ENCODE assay signal across 8 mouse cellular contexts in genomic region chr3:135422856-135423607, GRCm38 (mm10). TPM values are rescaled to one million over a fixed set of nuclear protein-coding genes. Genes with fewer than 3 reads are reported as not detected.
DNase-seq lines count a peak whose midpoint lies in the region; ATAC-seq and TF ChIP-seq lines count a peak whose summit lies in the region.

No protein-coding gene starts in this region.

- no peaks in the 10 kb centered on the region for H3K27me3 ChIP-seq in hindbrain, embryonic 10.5 days (ENCODE audit: insufficient read depth, poor library complexity, severe bottlenecking)
- H3K27me3 ChIP-seq in lung, postnatal 0 days (replicated peaks; ENCODE audit: insufficient read depth, low read length): no peaks in the 10 kb centered on the region

- H3K4me3 ChIP-seq in hindbrain, embryonic 10.5 days: peak overlapping the region; percentile 76
- peak overlapping the region; percentile 84 for H3K4me3 ChIP-seq in lung, postnatal 0 days (ENCODE audit: low read depth, low read length)

- 0 out of 2 replicates have a peak, but pooled peaks cover 7% of the 10 kb centered on the region for H3K36me3 ChIP-seq in hindbrain, embryonic 10.5 days
- H3K36me3 ChIP-seq in lung, postnatal 0 days (ENCODE audit: insufficient read depth, low read length): no peaks in the 10 kb centered on the region

- DNase-seq in MEL-GATA-1-ER (ENCODE audit: extremely low read depth, low read depth): peak; percentile 63
- DNase-seq in cerebellum, adult 8-10 months: peak; percentile 90
- peak; percentile 82 for DNase-seq in forelimb bud, embryonic 11.5 days (ENCODE audit: low read depth, low spot score)
- DNase-seq in hindbrain, embryonic 10.5 days (ENCODE audit: low spot score): peak; percentile 88
- peak; percentile 84 to 91 for DNase-seq in layer of hippocampus, postnatal 10 days (ENCODE audit: low spot score in 2 of 2)
- DNase-seq in lung, postnatal 0 days (ENCODE audit: low spot score): peak; percentile 94
- peak; percentile 75 for DNase-seq in ovary, postnatal 10 days (ENCODE audit: low spot score)
- DNase-seq in thymus, postnatal 0 days (ENCODE audit: low spot score): peak; percentile 90

- peak overlapping the region; percentile 98 for H3K27ac ChIP-seq in hindbrain, embryonic 10.5 days
- H3K27ac ChIP-seq in lung, postnatal 0 days (ENCODE audit: low read length): peak overlapping the region; percentile 87

- no peak; the same call in 1 of the 2 replicates for TF ChIP-seq CTCF in lung, postnatal 0 days (IDR thresholded peaks at IDR 0.05)

- peak; percentile 98 for ATAC-seq in lung, postnatal 0 days

- no peaks in the 10 kb centered on the region for H3K9me3 ChIP-seq in hindbrain, embryonic 10.5 days
- no peaks in the 10 kb centered on the region for H3K9me3 ChIP-seq in lung, postnatal 0 days (ENCODE audit: low read length)

- H3K4me1 ChIP-seq in hindbrain, embryonic 10.5 days (replicated peaks): peaks cover 23% of the 10 kb centered on the region
- H3K4me1 ChIP-seq in lung, postnatal 0 days (ENCODE audit: insufficient read depth, low read depth, low read length): no peaks in the 10 kb centered on the region

- under 1% methylated on average over 103 of the region's 103 CpGs for WGBS in hindbrain, embryonic 10.5 days
- WGBS in lung, postnatal 0 days: under 1% methylated on average over 79 of the region's 103 CpGs

- H3K9ac ChIP-seq in lung, postnatal 0 days (replicated peaks; ENCODE audit: low read depth): peak overlapping the region; percentile 57

- peak overlapping the region; percentile 69 for H3K4me2 ChIP-seq in lung, postnatal 0 days (replicated peaks; ENCODE audit: low read depth, low read length)

- TF ChIP-seq EP300 in lung, postnatal 0 days (IDR thresholded peaks at IDR 0.05): no peak

RNA-seq across cellular contexts. Expression of gene Cisd2, which starts 0.7 kb away (rescaled TPM):
- polyA plus RNA-seq in hindbrain, embryonic 10.5 days (2016; fragmentation: Nextera tagmentation; extraction: Ambion mirVana): 72.0 and 83.7 TPM in 2 replicates
- total RNA-seq in layer of hippocampus, postnatal 10 days (2021): 10 to 100 TPM; 34.9 to 39.1 TPM
- polyA plus RNA-seq in lung, postnatal 0 days (2015; fragmentation: Nextera tagmentation; extraction: Ambion mirVana): 34.3 and 34.8 TPM in 2 replicates
- polyA plus RNA-seq in thymus, postnatal 0 days (2015; fragmentation: Nextera tagmentation; extraction: Ambion mirVana): 53.5 and 64.7 TPM in 2 replicates

RNA-seq across cellular contexts. Expression of gene Ube2d3, which starts 14.9 kb away (rescaled TPM):
- polyA plus RNA-seq in hindbrain, embryonic 10.5 days (2016; fragmentation: Nextera tagmentation; extraction: Ambion mirVana): 507 and 538 TPM in 2 replicates
- total RNA-seq in layer of hippocampus, postnatal 10 days (2021): 100 to 1,000 TPM; 258 to 279 TPM
- 386 TPM in 2 replicates for polyA plus RNA-seq in lung, postnatal 0 days (2015; fragmentation: Nextera tagmentation; extraction: Ambion mirVana)
- 616 and 646 TPM in 2 replicates for polyA plus RNA-seq in thymus, postnatal 0 days (2015; fragmentation: Nextera tagmentation; extraction: Ambion mirVana)

Comparison
In these comparisons a context has a peak if more than half of its experiments do, and no peak if none do; other contexts are left out.
1. Peak in every context shown above with its lines: DNase-seq, ATAC-seq, H3K4me3 ChIP-seq and H3K27ac ChIP-seq.